Mouse (Mus musculus): ENCODE results near the gene Cyb561d2. TPM values are rescaled to one million over a fixed set of nuclear protein-coding genes. Genes with fewer than 3 reads are reported as not detected.
"Not testable (repeated sequence)": the region's sequence is repeated elsewhere in the genome, so short reads cannot be mapped to it uniquely, and the experiment has no call there.

Cyb561d2 gene
- polyA plus RNA-seq, 1 experiment, result 47.7 TPM

DNA sequence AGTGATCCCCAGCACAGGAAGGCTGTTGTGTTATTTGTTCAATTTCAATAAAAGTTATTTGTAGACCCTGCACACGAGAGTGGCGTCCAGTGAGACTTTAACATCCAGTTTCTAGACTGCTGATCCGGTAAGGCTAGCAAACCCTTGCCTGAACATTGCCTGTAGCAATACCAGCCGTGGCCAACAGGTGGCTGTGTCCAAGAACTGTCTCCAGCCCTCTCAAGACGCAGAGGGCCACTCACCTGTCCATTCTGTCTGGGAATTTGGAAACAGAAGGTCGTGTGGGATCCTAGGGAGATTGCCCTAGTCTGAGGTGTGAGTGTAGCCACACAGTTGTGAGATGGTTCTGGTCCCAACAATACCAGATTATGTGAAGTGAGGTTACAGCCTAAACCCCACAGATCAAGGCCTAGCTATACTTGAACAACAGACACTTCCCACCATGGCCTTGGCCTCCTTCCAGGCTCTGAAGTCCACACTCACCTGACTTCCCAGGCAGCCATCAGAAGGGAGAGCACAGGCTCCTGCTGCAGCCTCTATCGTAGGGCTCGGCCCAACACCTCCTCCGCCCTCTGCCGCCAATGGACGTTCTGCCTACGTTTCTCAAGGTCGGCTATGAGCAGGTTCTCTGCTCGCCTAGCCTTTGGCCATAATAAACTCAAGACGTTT is 24.2 kb upstream of the Cyb561d2 start:
- Histone ChIP-seq H3K27ac (ENCODE audit: insufficient read depth, low read depth, low read length) (peak overlapping the region; percentile 99), H3K36me3 (ENCODE audit: control insufficient read depth, insufficient read depth, low read length) (peaks cover 19% of the 10 kb centered on the region), H3K4me1 (ENCODE audit: control insufficient read depth, insufficient read depth, insufficient read length, low read length) (peaks cover 32% of the 10 kb centered on the region), H3K27me3 (ENCODE audit: control insufficient read depth, insufficient read depth, low read length) (no peaks in the 10 kb centered on the region), H3K4me3 (ENCODE audit: low read depth, low read length) (peak overlapping the region; percentile 42)
- TF ChIP-seq POLR2A (IDR thresholded peaks at IDR 0.05; ENCODE audit: low read depth, low read length) (peak; percentile 37; the same call in 1 of the 2 replicates), CTCF (IDR thresholded peaks at IDR 0.05; ENCODE audit: extremely low read depth, insufficient read length, insufficient replicate concordance, low read depth, low read length) (peak; percentile 85; the same call in 1 of the 2 replicates)
- 10% methylated on average over 15 of the region's 15 CpGs for WGBS

GRCm38 (mm10) chr9:107565556-107565955 is 23.6 kb upstream of the Cyb561d2 start:
- H3K27me3 ChIP-seq (ENCODE audit: control insufficient read depth, insufficient read depth, low read length), result not testable (repeated sequence)
- 45% methylated on average over 5 of the region's 5 CpGs for WGBS
- H3K4me3 ChIP-seq (ENCODE audit: low read depth, low read length), result peak overlapping the region; percentile 27
- peaks cover 25% of the 10 kb centered on the region for H3K36me3 ChIP-seq (ENCODE audit: control insufficient read depth, insufficient read depth, low read length)
- peaks cover 28% of the 10 kb centered on the region for H3K4me1 ChIP-seq (ENCODE audit: control insufficient read depth, insufficient read depth, insufficient read length, low read length)
- peak overlapping the region; percentile 99 for H3K27ac ChIP-seq (ENCODE audit: insufficient read depth, low read depth, low read length)

GRCm38 (mm10) chr9:107563029-107563581 is 21.1 kb upstream of the Cyb561d2 start, which contains the start of gene Tusc2:
Gene Tusc2 (plus strand): TSS chr9:107563255.
- Histone ChIP-seq H3K36me3 (ENCODE audit: control insufficient read depth, insufficient read depth, low read length) (peaks cover 47% of the 10 kb centered on the region), H3K4me1 (ENCODE audit: control insufficient read depth, insufficient read depth, insufficient read length, low read length) (peaks cover 19% of the 10 kb centered on the region), H3K27me3 (ENCODE audit: control insufficient read depth, insufficient read depth, low read length) (no peaks in the 10 kb centered on the region), H3K27ac (ENCODE audit: insufficient read depth, low read depth, low read length) (peak within 1 kb of the TSS; percentile 50), H3K4me3 (ENCODE audit: low read depth, low read length) (peak within 1 kb of the TSS; percentile 90)
- WGBS, result under 1% methylated on average over 46 of the region's 46 CpGs
- TF ChIP-seq CTCF (IDR thresholded peaks at IDR 0.05; ENCODE audit: extremely low read depth, insufficient read length, insufficient replicate concordance, low read depth, low read length), result no peak
- TF ChIP-seq POLR2A (IDR thresholded peaks at IDR 0.05; ENCODE audit: low read depth, low read length), result peak; percentile 69

GRCm38 (mm10) chr9:107556346-107556745 is 14.4 kb upstream of the Cyb561d2 start:
- H3K27me3 ChIP-seq (ENCODE audit: control insufficient read depth, insufficient read depth, low read length), result no peaks in the 10 kb centered on the region
- 25% methylated on average over 3 of the region's 3 CpGs for WGBS
- peak overlapping the region; percentile 98 for H3K27ac ChIP-seq (ENCODE audit: insufficient read depth, low read depth, low read length)
- peaks cover 41% of the 10 kb centered on the region for H3K36me3 ChIP-seq (ENCODE audit: control insufficient read depth, insufficient read depth, low read length)
- H3K4me3 ChIP-seq (ENCODE audit: low read depth, low read length), result peak overlapping the region; percentile 48
- TF ChIP-seq POLR2A (IDR thresholded peaks at IDR 0.05; ENCODE audit: low read depth, low read length) (peak; percentile 32; the same call in 1 of the 2 replicates), CTCF (IDR thresholded peaks at IDR 0.05; ENCODE audit: extremely low read depth, insufficient read length, insufficient replicate concordance, low read depth, low read length) (no peak)
- H3K4me1 ChIP-seq (ENCODE audit: control insufficient read depth, insufficient read depth, insufficient read length, low read length), result peaks cover 10% of the 10 kb centered on the region

DNA sequence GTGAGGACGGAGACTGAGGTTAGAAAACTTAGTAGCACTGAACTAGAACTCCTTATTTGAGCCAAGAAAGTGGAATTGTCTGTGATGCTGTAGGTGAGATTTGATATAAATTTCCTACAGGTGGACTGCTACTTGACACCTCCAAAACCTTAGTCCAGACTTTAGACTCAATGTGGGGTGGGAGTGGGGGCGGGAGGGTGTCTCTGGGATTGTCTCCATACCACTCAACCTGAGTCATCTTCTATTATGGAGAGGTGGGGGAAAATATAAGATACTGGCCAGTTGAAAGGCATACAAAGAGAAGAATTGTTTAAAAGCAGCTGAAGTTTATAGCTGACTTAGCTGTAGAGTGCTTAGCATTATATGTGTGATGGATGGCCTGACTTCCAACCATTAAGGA is 13.7 kb upstream of the Cyb561d2 start:
- peak overlapping the region; percentile 79 for H3K4me3 ChIP-seq (ENCODE audit: low read depth, low read length)
- H3K27me3 ChIP-seq (ENCODE audit: control insufficient read depth, insufficient read depth, low read length), result no peaks in the 10 kb centered on the region
- 19% methylated on average over 2 of the region's 2 CpGs for WGBS
- H3K36me3 ChIP-seq (ENCODE audit: control insufficient read depth, insufficient read depth, low read length), result peaks cover 35% of the 10 kb centered on the region
- peak overlapping the region; percentile 98 for H3K27ac ChIP-seq (ENCODE audit: insufficient read depth, low read depth, low read length)
- no peak for TF ChIP-seq POLR2A (IDR thresholded peaks at IDR 0.05; ENCODE audit: low read depth, low read length)
- TF ChIP-seq CTCF (IDR thresholded peaks at IDR 0.05; ENCODE audit: extremely low read depth, insufficient read length, insufficient replicate concordance, low read depth, low read length), result no peak
- H3K4me1 ChIP-seq (ENCODE audit: control insufficient read depth, insufficient read depth, insufficient read length, low read length), result peaks cover 14% of the 10 kb centered on the region

- H3K27me3 ChIP-seq (ENCODE audit: control insufficient read depth, insufficient read depth, low read length), result no peaks in the 10 kb centered on the region
- peak overlapping the region; percentile 79 for H3K4me3 ChIP-seq (ENCODE audit: low read depth, low read length)
- WGBS, result 0% methylated on average over 23 of the region's 23 CpGs
- H3K27ac ChIP-seq (ENCODE audit: insufficient read depth, low read depth, low read length), result peak overlapping the region; percentile 98
- H3K36me3 ChIP-seq (ENCODE audit: control insufficient read depth, insufficient read depth, low read length), result peaks cover 31% of the 10 kb centered on the region
- peaks cover 14% of the 10 kb centered on the region for H3K4me1 ChIP-seq (ENCODE audit: control insufficient read depth, insufficient read depth, insufficient read length, low read length)
- TF ChIP-seq POLR2A (IDR thresholded peaks at IDR 0.05; ENCODE audit: low read depth, low read length) (peak; percentile 29; the same call in 1 of the 2 replicates), CTCF (IDR thresholded peaks at IDR 0.05; ENCODE audit: extremely low read depth, insufficient read length, insufficient replicate concordance, low read depth, low read length) (no peak)
These were observed 13.1 kb upstream of the Cyb561d2 start for GRCm38 (mm10) chr9:107555031-107555457.

- peaks cover 24% of the 10 kb centered on the region for H3K36me3 ChIP-seq (ENCODE audit: control insufficient read depth, insufficient read depth, low read length)
- peak; percentile 91 for TF ChIP-seq POLR2A (IDR thresholded peaks at IDR 0.05; ENCODE audit: low read depth, low read length)
- no peak for TF ChIP-seq CTCF (IDR thresholded peaks at IDR 0.05; ENCODE audit: extremely low read depth, insufficient read length, insufficient replicate concordance, low read depth, low read length)
- under 1% methylated on average over 53 of the region's 53 CpGs for WGBS
These were observed 12.4 kb upstream of the Cyb561d2 start for GRCm38 (mm10) chr9:107554319-107554825.

More at GRCm38 (mm10) chr9:107554319-107554825, 12.4 kb upstream of the Cyb561d2 start:
- H3K4me3 ChIP-seq (ENCODE audit: low read depth, low read length), result peak overlapping the region; percentile 79
- H3K4me1 ChIP-seq (ENCODE audit: control insufficient read depth, insufficient read depth, insufficient read length, low read length), result peaks cover 14% of the 10 kb centered on the region
- peak overlapping the region; percentile 98 for H3K27ac ChIP-seq (ENCODE audit: insufficient read depth, low read depth, low read length)
- no peaks in the 10 kb centered on the region for H3K27me3 ChIP-seq (ENCODE audit: control insufficient read depth, insufficient read depth, low read length)
